Mouse (Mus musculus) ES-Bruce4 (cell line): Measurements from ENCODE around the gene Sez6l. TPM values are rescaled to one million over a fixed set of nuclear protein-coding genes. Genes with fewer than 3 reads are reported as not detected.

Experiments
- H3K27ac ChIP-seq: 2 replicates; pipeline ENCODE4 v1.5.1; 2012; ENCODE audit warnings: low read length, inconsistent platforms; ENCODE audit not compliant: insufficient read depth
- H3K27me3 ChIP-seq: 2 replicates; pipeline ENCODE4 v1.6.1; 2012; ENCODE audit warnings: mild to moderate bottlenecking, low read length, inconsistent platforms; ENCODE audit not compliant: control insufficient read depth, poor library complexity, insufficient read depth, severe bottlenecking
- H3K36me3 ChIP-seq: 2 replicates; pipeline ENCODE4 v1.6.1; 2012; ENCODE audit warnings: inconsistent platforms, mild to moderate bottlenecking, low read length, moderate library complexity; ENCODE audit not compliant: control insufficient read depth, poor library complexity, insufficient read depth, severe bottlenecking
- H3K4me1 ChIP-seq: one replicate; pipeline ENCODE4 v1.8.1; 2011; ENCODE audit warnings: low read length; ENCODE audit not compliant: control insufficient read depth, insufficient read depth
- H3K4me3 ChIP-seq: 2 replicates; pipeline ENCODE4 v1.5.1; 2011; ENCODE audit warnings: low read depth, mild to moderate bottlenecking, low read length
- H3K9ac ChIP-seq: 2 replicates; pipeline ENCODE4 v1.6.1; 2012; ENCODE audit warnings: low read depth, mild to moderate bottlenecking, inconsistent platforms; ENCODE audit not compliant: poor library complexity, severe bottlenecking
- H3K9me3 ChIP-seq: replicated peaks from 2 replicates; pipeline ENCODE4 v1.6.1; 2012; ENCODE audit warnings: mild to moderate bottlenecking, low read length, inconsistent platforms; ENCODE audit not compliant: control insufficient read depth, poor library complexity, insufficient read depth, severe bottlenecking
- CTCF ChIP-seq: IDR thresholded peaks from one replicate; pipeline ENCODE4 v1.8.1; 2011; ENCODE audit warnings: low read depth, low read length
- EP300 ChIP-seq: IDR thresholded peaks from 2 replicates; pipeline ENCODE4 v1.6.1; 2011; ENCODE audit warnings: low read depth, low read length; ENCODE audit not compliant: insufficient read depth
- POLR2A ChIP-seq: IDR thresholded peaks from one replicate; pipeline ENCODE4 v1.8.1; 2011; ENCODE audit warnings: low read length; ENCODE audit not compliant: insufficient read depth
- polyA plus RNA-seq: library from polyadenylated mRNA; stranded (reverse); fragments of >200 nt; gene quantifications from 2 replicates; pipeline ENCODE4 v1.2.4, GENCODE M21; 2011; ENCODE audit warnings: low read depth; ENCODE audit not compliant: missing spikeins, insufficient read depth, insufficient read length

Sez6l gene
- polyA plus RNA-seq, 1 experiment, result 0.16 TPM

- no peak overlapping the region for H3K9ac ChIP-seq
- TF ChIP-seq CTCF (peak; percentile 35), EP300 (no peak)
- H3K9me3 ChIP-seq, result no peaks in the 10 kb centered on the region; the same call in 1 of the 2 replicates
- H3K4me1 ChIP-seq, result no peaks in the 10 kb centered on the region
- no peak overlapping the region for H3K27ac ChIP-seq
- H3K36me3 ChIP-seq, result no peaks in the 10 kb centered on the region
- no peaks in the 10 kb centered on the region for H3K27me3 ChIP-seq
- H3K4me3 ChIP-seq, result no peak overlapping the region
Observed at GRCm38 (mm10) chr5:112533312-112534075, 43.5 kb downstream of the Sez6l start.

DNA sequence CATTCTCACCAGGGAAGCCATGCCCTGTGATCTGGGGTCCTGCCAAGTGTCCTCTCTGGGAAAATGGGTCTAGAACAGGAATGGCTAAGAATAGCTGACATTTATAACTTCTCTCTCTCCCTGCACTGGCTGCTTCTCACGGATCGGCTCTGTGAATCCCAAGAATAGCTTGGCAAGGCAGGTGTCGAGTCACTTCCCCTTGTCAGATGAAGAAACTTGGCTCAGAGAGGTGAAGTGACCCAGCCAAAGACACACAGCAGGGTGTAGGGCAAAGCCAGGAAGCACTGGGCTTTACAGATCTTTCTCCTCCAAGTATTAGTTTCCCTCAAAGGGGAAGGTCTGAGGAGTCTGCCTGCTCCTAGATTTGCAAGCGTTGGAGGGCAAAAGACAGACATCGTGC is 44.1 kb downstream of the Sez6l start:
- Histone ChIP-seq H3K4me3 (no peak overlapping the region), H3K9ac (no peak overlapping the region), H3K36me3 (no peaks in the 10 kb centered on the region), H3K27ac (no peak overlapping the region), H3K4me1 (no peaks in the 10 kb centered on the region), H3K9me3 (no peaks in the 10 kb centered on the region; the same call in 1 of the 2 replicates), H3K27me3 (no peaks in the 10 kb centered on the region)
- no peak for TF ChIP-seq CTCF
- no peak for TF ChIP-seq EP300
- TF ChIP-seq POLR2A, result no peak

DNA sequence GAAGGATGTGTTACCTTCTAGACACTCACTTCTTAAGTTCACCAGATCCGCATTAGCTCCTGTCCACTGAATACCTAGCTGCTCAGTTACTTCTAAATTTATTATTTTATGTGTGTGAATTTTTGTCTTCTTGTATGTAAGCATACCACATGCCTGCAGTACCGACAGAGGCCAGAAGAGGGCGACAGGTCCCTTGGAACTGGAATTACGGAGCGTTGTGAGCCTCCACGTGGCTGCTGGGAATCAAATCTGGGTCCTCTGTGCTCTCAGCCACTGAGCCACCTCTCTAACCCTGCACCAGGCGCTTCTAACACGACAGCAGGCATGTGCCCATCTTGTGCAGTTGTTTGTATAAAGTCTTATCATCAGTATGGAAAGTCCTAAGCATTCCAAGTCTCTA is 44.8 kb downstream of the Sez6l start:
- Histone ChIP-seq H3K9me3 (no peaks in the 10 kb centered on the region; the same call in 1 of the 2 replicates), H3K27ac (no peak overlapping the region), H3K4me1 (no peaks in the 10 kb centered on the region), H3K9ac (no peak overlapping the region), H3K36me3 (no peaks in the 10 kb centered on the region), H3K27me3 (no peaks in the 10 kb centered on the region), H3K4me3 (no peak overlapping the region)
- peak; percentile 79 for TF ChIP-seq CTCF
- no peak for TF ChIP-seq EP300
- TF ChIP-seq POLR2A, result no peak

DNA sequence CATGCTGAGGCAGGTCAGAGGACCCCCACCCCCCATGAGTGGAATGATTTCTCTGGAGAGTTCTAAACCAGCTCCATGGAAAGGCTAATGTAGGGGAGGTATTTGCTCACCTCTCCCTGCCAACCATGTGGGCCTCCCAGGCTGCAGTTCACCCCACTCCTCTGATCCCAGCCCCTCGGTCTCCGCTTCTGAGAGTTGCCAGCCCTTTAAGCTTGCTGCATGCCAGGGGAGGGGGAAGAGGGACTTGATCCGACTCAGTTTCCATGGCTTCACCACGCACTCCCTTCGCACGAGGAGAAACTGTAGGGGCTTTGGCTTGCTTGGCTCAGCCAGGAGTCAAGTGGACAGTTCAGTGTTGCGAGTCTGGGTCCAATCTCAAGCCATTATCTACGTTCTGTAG is 45.9 kb downstream of the Sez6l start:
- TF ChIP-seq CTCF, result no peak
- H3K9me3 ChIP-seq, result no peaks in the 10 kb centered on the region; the same call in 1 of the 2 replicates
- H3K4me1 ChIP-seq, result no peaks in the 10 kb centered on the region
- no peak overlapping the region for H3K4me3 ChIP-seq
- no peak overlapping the region for H3K27ac ChIP-seq
- no peaks in the 10 kb centered on the region for H3K27me3 ChIP-seq
- H3K36me3 ChIP-seq, result no peaks in the 10 kb centered on the region
- H3K9ac ChIP-seq, result no peak overlapping the region

DNA sequence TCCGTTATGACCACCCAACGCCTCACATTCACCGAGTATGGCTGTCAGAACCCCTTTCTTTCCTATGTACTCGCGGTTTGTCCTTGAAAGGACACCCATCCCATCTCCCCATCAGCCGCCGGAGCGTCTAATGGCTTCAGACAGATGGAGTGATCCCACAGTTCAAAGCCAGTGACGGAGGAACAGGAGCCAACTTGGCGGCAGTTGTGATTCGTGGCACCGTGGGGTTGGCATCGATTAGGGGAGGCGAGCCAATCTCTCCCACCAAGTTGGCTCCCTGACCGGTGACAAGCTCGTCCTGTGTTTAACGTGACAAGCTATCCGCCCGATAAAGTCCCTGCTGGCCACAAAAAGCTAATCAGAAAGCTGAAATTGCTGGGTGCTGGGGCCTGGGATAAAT is 50.0 kb downstream of the Sez6l start:
- Histone ChIP-seq H3K9me3 (no peaks in the 10 kb centered on the region), H3K9ac (no peak overlapping the region), H3K4me1 (peaks cover 7% of the 10 kb centered on the region)

GRCm38 (mm10) chr5:112526435-112526834 is 50.5 kb downstream of the Sez6l start:
- Histone ChIP-seq H3K27ac (no peak overlapping the region), H3K9me3 (no peaks in the 10 kb centered on the region), H3K4me3 (no peak overlapping the region), H3K9ac (no peak overlapping the region), H3K36me3 (no peaks in the 10 kb centered on the region), H3K27me3 (no peaks in the 10 kb centered on the region), H3K4me1 (peaks cover 8% of the 10 kb centered on the region)
- TF ChIP-seq EP300 (no peak), POLR2A (no peak)

More for the DNA sequence above, 50.0 kb downstream of the Sez6l start:
- Histone ChIP-seq H3K27me3 (no peaks in the 10 kb centered on the region), H3K36me3 (no peaks in the 10 kb centered on the region), H3K4me3 (no peak overlapping the region), H3K27ac (no peak overlapping the region)
- TF ChIP-seq EP300, result no peak
- TF ChIP-seq CTCF, result no peak
- no peak for TF ChIP-seq POLR2A
